Mouse (Mus musculus): Measurements from ENCODE around the gene C130050O18Rik. TPM values are rescaled to one million over a fixed set of nuclear protein-coding genes. Genes with fewer than 3 reads are reported as not detected.

The C130050O18Rik gene
- polyA plus RNA-seq (2012) = 0.04 and 0.05 TPM in 2 replicates

DNA sequence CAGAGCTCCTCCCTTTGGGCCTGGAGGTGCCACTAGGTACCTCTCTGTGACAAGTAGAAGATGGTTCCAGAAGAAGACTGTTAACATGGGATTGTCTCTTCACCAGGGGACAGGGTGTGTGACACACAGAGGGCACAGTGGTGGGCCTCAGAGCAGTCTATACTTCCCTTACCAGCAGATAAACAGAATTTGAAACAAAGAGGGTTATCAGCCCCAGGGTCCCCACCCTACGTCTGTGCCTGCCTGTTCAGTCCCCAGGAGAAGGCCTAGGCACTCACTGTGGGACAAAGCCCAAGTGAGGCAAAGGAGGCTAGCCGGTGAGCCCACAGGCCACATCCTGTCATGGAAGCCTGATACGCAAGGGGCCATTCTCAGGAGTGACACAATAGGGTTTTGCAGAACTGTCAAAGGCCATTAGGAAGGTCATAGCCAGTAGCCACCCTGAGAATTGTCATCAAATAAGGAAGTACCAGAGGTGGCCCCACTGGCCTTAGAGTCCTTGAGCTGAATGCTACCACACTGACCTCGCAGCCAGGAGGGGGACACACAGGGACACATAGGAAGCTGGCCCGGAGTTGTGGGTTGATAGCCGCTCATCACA lies at the start of gene C130050O18Rik:
Gene C130050O18Rik, plus strand, starts transcription at position 480 of the 601 bp plus-strand sequence.
- TF ChIP-seq GATA1 (IDR thresholded peaks at IDR 0.05; ENCODE audit: low read length) = no peak

- no peak for TF ChIP-seq GATA1 (IDR thresholded peaks at IDR 0.05; ENCODE audit: low read length)
Measured at GRCm38 (mm10) chr5:139358653-139359052, 46.4 kb upstream of the C130050O18Rik start.

DNA sequence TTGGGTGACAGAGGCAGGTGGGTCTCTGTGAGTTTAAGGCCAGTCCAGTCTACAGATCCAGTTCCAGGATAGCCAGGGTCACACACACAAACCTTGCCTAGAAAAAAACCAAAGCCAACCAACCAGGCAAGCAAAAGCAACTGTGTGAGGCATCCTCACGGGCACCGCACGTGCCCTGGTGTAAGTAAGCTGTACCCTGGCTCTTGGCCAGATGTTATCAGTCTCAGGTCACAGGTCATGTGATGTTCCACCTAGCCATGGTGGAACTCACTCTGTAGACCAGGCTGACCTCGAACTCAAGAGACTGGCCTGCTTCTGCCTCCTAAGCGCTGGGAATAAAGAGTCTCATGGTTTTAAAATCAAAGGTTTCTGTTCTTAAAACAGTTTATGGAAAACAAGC lies 45.8 kb upstream of the C130050O18Rik start:
- no peak for TF ChIP-seq GATA1 (IDR thresholded peaks at IDR 0.05; ENCODE audit: low read length)

DNA sequence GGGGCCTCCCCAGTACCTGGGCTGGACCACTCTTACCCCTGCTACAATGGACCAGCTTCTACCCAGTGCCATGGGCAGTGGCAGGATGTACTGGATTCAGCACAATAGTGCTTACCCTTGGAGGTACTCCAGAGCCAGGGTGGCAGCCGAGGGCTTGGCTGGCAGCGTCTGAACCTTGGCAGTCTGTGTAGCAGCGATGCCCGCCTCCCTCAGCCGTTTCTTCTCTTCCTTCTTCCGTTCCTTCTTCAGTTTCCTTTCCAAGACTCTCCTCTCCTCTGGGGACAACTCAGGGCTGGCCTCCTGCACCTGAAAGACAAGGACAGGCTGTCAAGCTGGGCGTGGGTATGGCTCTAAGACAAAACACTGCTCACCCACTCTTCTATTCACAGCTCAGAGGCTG lies 41.2 kb upstream of the C130050O18Rik start:
- no peak for TF ChIP-seq GATA1 (IDR thresholded peaks at IDR 0.05; ENCODE audit: low read length)

GRCm38 (mm10) chr5:139364260-139364910 lies 40.7 kb upstream of the C130050O18Rik start:
- no peak for TF ChIP-seq GATA1 (IDR thresholded peaks at IDR 0.05; ENCODE audit: low read length)

DNA sequence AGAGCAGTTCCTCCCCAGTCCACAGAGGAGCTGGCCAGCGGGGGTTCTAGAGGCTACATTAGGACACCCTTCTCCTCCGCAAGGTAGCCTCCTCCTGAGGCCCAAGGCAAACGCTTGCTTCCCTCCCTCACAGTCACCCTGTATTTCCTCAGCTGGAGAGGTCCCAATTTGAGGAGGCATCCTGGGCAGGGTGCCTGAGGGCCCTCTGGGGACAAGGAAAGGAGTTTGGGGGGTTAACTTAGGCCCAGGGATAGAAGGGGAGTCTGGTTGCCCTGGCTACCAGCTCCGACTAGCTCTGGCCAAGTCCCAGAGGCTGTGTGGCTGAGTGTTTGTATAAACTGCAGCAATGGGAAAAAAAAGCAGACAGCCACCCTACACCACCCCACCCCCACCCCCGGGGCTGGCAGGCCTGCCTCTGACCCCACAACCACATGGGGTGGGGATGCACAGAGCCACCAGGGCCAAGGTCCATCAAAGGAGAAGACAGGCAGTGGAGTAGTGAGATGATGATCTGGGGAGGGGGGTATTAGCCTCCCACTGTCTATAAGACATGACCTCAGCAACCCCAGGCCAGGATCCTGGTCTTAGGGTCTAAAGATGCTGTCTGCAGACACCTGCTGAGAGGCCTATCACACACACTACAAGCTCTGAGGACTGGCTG lies 40.0 kb upstream of the C130050O18Rik start:
- no peak for TF ChIP-seq GATA1 (IDR thresholded peaks at IDR 0.05; ENCODE audit: low read length)

DNA sequence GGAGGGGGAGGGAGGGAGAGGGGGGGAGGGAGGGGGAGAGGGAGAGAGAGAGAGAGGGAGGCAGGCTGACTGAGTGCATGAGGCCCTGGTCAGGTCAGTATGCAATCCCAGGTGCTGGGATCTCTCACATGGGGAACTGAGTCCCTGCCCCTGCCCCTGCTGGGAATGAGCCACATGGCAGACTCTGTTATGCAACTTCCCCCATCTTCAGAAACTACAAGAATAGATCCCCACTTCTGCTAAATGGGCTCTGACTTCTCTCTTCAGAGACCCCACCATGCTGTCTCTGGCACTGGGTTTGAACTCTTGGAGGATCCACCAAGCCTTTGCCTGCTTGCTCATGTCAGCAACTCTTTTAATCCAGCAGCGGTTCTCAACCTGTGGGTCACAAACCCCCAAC lies 39.3 kb upstream of the C130050O18Rik start:
- no peak for TF ChIP-seq GATA1 (IDR thresholded peaks at IDR 0.05; ENCODE audit: low read length)

DNA sequence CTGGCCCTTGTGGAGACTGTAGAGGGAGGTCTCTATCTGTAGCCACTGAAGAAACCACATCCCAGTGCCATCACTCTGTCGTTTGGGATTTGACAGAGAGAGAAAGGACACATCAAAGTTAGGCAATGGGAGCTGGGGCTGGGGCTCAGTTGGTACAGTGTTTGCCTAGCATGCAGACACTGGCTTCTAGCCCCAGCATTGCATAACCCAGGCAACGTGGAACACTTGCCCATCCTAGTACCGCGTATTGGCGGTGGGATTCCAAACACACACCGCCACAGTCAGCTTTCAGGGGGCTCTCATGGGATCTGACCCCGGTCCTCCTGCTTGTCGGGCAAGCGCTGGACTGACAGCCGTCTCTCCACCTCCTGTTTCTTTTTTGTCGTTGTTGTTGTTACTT lies 38.6 kb upstream of the C130050O18Rik start:
- TF ChIP-seq GATA1 (IDR thresholded peaks at IDR 0.05; ENCODE audit: low read length) = no peak

DNA sequence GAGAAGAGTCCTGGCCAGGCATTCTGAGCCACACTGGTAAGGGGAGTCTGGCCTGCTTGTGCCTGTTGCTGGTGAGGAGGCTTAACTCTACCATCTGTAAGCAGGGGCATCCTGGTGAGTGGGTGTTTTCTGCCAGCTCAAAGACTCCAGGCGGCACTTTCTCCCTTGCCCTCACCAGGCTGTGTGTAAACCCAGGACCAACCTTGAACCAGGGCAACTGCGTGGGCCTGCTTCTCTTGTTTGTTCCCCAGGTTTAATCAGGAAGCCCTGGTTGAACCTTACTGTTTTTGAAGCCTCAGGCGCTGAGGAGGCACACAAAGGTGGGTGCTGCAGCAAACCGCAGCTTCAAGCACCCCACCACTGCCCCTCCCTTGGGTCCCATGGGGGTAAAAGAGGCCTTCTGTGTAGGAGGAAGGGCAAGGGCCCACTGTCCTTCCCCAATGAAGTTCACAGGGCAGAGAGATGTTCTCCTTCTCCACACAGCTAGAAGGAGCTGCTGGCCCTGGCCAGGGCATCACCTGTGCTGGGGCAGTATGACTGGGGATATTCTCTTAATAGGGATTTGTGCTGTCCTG lies 37.1 kb upstream of the C130050O18Rik start:
- no peak for TF ChIP-seq GATA1 (IDR thresholded peaks at IDR 0.05; ENCODE audit: low read length)

- no peak for TF ChIP-seq GATA1 (IDR thresholded peaks at IDR 0.05; ENCODE audit: low read length)
Measured at GRCm38 (mm10) chr5:139368638-139369320, 36.3 kb upstream of the C130050O18Rik start.

- no peak for TF ChIP-seq GATA1 (IDR thresholded peaks at IDR 0.05; ENCODE audit: low read length)
Measured at GRCm38 (mm10) chr5:139370336-139370735, 34.7 kb upstream of the C130050O18Rik start.

- no peak for TF ChIP-seq GATA1 (IDR thresholded peaks at IDR 0.05; ENCODE audit: low read length)
Measured at GRCm38 (mm10) chr5:139371118-139371517, 34.0 kb upstream of the C130050O18Rik start.

DNA sequence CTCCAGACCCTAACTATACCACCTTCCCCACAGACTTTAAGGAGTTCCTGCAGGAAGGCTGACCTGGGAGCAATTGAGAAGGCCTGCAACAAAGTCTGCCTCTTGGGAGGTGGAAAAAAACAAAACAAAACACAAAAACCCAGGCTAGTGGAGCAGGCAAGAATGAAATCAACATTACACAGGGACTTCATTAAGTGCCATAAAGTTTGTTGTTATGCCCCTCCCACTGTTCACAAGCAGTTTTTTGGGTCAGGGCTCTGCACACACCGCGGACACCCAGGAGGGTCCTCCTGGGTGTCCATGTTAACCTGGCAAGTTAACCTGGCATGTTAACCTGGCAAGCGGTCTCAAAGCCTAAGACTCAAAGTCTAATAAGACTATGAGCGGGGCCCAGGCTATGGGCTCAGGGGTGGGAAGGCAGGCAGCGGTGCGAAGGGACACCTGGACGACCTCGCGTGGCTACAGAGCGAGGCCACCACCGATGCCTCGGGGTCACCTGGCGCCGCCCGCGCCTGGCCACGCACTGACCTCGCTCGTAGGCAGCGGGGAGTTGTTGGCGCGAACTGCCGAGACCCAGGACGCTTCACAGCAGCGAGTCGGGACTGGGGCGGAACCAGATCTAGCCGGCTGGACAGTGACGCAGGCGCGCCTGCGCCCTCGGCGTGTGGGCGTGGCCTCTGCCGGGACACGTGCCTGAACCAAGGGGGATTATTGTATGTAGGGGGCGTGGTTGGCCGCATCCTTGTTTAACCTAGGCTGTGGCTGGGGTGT lies 33.3 kb upstream of the C130050O18Rik start:
- TF ChIP-seq GATA1 (IDR thresholded peaks at IDR 0.05; ENCODE audit: low read length) = no peak

GRCm38 (mm10) chr5:139373126-139373525 lies 32.0 kb upstream of the C130050O18Rik start:
- no peak for TF ChIP-seq GATA1 (IDR thresholded peaks at IDR 0.05; ENCODE audit: low read length)

GRCm38 (mm10) chr5:139373889-139374444 lies 31.1 kb upstream of the C130050O18Rik start:
- no peak for TF ChIP-seq GATA1 (IDR thresholded peaks at IDR 0.05; ENCODE audit: low read length)

Data from G1E-ER4 (cell line).